Mouse (Mus musculus) heart, adult 11 months (tissue): ENCODE measurements at regions not wholly inside any gene's neighbourhood (a gene's known extent, or its start where the extent isn't known, plus 50 kb on each side); places are given as distances from the start of the nearest gene placed in this dataset.

Experiments used
- DNase-seq: peaks from one replicate; pipeline ENCODE4 v3.0.0; 2022

DNA sequence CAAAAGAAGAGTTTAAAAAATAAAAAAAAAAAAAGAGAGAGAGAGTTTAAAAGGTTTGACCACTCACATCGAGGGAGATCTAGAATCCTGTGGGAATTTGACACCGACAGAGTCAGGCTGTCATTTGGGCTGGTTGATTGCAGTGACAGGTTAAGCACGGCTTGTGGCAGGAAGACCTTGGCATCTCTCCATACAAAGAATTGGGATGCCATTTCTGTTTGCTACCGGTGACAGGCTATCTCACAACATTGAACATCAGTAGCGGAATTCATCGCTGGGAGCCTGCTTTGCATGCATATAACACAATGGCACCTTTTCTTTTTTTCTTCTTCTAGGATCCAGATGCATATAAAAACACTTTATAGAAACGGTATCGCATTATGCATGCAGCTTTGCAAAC lies 53.7 kb upstream of the Gm26657 start:
- DNase-seq: no peak

DNA sequence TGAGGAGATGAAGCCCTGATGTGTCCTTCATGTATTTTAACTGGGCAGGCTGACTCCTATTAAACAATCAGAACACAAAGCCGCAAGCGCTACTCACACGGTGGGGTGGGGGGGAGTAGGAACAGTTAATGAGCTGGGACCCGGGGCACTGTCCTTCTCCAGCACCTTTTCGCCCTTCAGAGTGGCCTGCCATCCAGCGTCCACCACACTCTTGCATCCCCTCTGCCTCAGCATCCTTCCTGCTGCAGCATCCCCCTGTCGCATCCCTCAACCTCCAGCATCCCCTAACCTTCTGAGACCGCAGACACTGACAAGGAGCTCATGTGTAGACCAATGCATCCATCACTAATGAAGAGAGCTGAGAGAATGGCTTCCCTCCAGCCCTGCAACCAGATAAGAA lies 54.2 kb upstream of the Gm26657 start:
- no peak for DNase-seq

DNA sequence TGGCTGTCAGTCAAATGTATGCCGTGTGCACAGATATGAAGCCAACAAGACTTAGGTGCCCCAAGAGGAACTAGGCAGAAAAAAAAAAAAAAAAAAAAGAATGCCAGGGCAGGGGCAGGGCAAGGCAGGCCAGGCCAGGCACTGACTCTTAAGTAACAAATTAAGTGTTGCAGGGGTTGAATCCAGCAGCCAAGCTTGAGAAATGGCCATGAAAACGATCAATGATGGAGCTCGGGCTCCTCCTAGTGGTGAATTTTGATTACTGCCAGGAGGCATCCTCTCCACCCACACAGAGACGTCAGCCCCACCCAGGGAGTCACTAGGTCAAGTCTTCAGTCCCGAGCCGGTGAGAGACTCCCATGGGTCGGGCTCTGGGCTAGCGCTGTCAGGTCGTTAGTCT lies 54.7 kb upstream of the Gm26657 start:
- DNase-seq: peak; percentile 97

DNA sequence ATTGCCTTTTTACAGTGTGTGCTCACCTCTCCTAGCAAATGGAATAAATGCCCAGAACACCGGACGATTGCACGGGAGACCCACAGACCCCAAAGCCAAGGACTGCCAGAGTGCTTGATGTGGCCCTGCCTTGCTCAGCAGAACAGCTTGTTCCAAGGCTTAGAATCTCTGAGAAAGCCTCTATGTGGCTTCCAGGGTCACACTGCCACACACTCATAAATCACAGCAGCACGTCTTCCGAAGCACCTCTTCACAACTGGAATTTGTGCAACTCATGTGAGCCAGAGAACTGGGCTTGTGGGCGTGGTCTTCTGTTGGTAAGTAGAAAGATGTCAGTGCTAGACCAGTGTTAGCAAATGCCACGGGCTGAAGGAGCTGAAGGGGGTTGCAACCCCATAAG lies 55.8 kb upstream of the Gm26657 start:
- DNase-seq: no peak

DNA sequence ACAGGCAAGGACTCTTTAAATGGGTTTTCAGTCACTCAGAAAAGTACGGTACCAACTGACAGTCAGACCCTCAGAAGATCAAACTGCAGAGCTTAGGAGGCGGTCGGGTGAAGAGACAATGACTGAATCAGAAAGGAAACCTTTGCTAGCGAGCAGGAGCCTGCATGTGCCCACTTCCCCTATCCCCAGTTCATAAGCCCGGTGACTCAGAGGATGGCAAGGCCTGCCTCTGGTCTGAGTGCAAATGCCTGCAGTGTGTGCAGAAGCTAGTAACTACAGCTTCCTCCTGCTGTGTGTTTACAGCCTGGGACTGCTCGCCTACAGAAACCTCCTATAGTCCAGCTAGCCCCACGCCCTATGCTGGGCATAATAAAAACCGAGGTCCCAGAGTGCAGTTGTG lies 58.7 kb upstream of the Gm26657 start:
- DNase-seq: no peak

DNA sequence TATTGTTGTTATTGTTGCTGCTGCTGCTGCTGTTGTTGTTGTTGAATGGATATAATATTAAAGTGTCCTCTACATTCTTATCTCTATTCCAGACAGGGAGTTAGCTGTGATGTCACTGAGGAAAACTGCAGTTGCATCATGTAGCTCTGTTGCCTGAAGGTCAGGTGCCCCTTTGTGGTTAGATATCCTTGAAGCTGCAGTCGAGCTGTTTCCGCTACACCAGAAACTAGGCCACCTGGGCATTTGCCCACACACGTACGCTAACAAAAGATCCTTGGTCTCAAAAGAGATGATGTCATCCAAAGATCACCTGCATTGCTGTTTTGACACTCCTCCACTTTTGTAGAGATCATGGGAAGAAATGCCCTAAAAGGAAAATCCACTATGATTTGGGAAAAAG lies 66.0 kb upstream of the Gm26657 start:
- DNase-seq: no peak

DNA sequence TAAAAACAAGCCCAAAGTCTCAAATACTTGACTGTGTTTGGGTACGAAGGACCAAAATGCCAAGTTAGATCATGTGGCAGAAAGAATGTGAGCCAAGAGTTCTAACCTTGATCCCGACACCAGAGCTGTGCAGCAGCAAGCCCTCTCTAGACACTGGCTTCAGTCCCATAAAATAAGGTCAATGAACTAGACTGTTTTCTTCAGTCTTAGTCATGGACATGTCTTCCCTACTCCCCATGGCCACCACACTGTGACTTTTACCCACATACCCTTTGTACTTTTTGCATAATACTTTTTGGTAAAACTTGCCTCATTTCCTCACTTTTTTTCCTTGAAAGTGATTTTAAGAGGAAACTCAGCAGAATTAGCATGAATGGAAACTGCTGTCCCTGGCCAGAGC lies 74.9 kb upstream of the Gm26657 start:
- DNase-seq: peak; percentile 30

DNA sequence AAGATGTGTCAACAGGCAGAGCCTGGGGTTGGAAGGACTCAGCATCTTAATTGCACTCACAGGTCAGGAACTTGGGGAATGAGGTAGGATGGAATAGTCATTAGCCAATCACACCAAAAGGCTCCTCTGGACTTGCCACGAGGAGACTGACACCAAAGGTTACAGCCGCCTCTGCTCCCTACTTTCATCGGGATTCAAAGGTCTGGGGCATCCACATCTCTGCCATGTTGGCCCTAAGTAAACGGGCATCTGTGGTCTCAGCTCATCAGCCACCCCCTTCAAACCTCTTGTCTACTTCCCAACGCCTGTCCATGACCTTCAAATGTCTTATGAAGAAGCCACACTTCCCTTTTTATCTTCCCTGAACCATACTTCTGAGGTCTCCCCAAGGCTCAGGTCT lies 78.1 kb upstream of the Gm26657 start:
- DNase-seq: peak; percentile 54

DNA sequence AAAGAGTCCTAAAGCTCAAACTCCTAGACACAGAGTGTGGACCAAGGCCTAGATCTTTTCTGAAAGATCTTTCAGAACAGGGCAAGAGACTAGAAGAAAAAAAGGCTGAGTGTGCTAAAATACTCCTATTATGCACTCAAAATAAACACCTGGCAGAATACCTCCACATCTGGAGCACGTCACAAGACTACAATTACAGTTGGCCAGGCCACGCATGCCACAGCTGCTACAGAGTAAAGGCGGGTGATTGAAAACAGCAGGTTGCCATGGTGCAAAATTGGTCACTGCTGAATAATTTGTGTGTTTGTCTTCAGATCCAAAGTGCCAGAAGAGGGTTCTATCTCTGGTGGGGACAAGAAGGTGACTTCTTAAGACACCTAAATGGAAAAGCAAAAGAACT lies 82.8 kb upstream of the Gm26657 start:
- no peak for DNase-seq

DNA sequence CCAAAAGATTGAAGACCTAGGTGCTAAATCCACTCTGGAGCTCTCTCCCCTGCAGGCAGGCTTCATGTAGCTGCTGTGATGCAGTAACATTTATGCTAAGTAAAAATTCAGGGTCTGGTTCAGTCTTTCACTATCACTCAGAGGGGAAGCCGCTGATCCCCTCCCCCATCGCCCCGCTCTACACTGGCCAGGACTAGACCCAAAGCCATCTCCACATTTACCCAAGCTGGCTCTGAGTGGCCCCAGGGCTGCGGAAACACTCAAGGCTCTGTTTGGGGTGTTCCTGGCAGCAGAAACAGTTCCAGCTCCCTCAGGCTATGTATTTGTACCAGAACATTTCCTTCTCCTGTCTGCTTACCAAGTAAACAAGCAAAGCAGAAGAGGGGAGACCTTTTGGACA lies 85.5 kb upstream of the Gm26657 start:
- peak; percentile 83 for DNase-seq

DNA sequence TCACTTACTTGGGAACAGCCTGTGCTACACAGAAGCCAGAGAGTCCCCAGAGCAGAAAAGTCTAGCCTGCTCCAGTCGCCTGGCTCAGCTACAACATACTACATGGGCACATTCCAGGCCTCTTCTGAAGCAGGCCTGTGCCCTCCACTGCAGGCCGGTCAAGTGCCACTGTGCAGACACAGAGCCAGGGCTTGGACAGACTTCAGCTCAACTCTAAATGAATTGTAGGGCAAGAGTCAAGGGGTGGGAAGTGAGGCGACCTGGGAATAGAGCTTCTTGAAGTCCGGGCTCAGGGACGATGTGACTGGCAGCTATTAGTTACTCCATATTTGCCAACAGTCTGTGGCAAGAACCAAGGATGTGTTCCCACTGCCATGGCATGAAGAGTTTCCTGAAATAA lies 87.1 kb upstream of the Gm26657 start:
- DNase-seq: peak; percentile 94

DNA sequence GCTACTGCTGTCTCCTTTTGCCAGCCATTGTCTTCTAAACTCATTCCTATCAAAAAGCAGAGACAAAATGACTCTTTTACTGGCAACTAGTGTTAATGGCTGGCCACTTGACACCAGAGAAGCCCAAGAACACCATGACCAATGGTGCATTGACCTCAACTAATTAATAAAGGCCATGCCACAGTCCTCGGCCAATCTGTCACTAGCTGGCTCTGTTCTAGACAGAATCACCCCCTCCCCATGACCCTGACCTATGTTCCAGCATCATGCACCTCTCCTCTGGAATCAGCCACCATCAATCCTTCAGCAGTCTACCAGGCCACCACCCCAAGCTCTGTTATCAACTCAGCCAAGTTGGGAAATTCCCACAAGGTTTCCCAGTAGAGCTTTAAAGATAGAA lies 90.1 kb upstream of the Gm26657 start:
- DNase-seq: peak; percentile 55

DNA sequence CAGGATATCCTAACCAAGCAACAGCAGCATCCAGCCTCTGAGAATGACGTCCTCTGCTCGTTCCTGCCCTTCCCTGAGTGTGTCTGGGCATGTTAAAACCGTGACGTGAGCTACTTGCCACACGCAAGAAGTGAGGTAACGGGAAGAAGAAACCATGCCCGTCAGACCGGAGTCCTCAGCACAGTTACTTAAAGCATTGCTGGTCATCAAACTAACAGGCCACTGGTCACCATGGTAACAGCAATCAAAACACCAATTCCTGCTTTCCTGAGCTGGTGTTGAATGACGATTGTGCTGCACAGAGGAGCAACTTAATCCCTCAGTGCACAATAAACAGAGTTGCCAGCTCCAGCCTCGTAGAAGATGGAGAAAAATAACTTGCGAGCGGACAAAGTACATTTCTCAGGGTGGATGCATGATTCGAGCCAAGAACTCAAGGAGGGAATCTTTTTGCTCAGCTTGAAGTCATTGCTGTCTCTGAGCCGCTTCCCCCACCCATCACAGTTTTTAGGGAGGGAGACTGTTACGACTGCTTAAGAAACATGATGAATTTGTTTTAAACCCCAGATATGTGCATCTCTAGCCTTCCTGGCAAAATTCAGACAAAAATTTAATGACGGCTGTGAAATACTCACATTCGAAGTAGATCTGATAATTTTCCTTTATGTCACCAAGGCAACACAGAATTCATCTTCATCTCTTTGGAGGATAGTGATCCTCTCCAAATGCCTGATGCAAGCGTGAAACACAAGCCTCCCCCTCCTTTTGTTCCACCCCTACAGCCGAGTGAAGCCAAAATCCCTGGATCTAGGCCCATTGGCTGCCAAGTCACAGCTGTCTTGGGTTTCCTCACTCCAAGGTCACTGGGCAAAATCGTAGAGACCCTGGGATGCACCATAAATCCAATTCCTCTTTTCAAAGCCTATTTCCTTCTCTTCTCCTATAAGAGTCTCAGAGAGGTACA lies 95.6 kb upstream of the Gm26657 start:
- DNase-seq: peak; percentile 91

DNA sequence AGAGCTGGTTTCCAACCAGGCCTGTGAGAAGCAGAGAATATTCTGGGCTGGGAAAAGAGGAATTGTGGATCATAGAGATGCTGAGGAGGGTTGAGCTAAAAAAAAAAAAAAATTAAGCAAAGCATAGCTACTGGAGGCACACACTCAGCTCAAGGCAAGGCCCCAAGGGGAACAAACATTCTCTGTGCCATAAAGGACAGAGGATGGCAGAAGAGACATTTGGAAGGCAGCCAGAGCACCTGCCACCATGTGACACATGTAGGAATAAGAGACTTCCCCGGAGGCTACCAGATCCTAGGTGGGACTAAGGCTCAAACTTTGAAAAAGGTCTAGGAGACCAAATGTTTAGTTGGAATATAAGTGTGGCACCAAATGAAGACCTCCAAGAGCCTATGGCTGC lies 96.4 kb upstream of the Gm26657 start:
- DNase-seq: peak; percentile 79

DNA sequence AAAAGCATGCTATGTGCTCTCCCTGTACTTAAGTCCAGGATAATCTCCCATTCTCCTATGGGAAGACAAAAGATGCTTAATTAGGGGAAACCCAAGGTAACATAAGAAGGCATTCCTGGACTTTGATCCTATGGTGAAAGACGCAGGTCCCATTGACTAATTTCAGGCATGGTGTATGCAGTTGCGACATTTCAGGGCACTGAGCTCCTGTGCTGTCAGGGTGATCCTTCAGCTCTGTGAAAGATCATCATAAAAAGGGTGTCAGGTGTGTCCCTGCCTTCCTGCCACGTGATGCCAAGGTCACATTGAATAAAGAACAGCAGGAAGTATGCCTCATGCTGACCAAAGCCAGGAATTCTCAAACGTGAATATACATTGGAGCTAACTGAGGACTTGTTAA lies 100.2 kb upstream of the Gm26657 start:
- peak; percentile 64 for DNase-seq

DNA sequence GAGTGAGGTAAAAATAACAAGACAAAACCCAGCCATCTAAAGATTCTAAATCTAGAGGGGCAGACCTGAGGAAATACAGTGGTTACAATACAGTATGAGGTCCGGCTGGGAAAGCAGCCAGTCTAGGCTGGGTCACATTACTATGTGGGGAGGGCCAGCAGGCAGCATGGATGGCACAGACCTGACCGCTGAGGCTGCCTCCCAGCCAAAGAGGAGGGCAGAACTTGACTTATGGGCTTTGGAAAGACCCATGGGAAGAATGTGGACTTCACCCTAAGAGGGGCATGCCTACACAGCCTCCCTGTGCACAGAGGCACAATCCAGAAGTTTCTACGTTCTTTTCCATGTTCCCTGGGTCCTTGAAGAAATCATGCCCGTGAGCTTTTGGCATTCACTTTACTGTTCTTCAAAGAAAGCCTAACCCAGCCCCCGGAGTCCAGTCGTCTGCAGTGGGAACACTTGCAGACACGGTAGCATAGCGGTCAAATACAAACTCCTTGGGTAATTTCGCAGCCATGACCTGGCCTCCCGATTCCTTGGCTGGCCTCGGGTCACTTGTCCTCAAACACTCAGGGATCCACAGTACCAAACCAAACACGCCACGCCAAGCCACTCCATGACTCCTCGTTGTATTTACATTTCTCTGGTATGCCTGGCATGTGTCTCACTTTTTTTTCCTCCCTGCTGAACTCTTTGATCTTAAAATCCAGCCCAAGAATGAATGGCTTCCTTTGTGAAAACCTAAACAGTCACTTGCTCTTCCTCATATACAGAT lies 101.0 kb upstream of the Gm26657 start:
- peak; percentile 84 for DNase-seq

DNA sequence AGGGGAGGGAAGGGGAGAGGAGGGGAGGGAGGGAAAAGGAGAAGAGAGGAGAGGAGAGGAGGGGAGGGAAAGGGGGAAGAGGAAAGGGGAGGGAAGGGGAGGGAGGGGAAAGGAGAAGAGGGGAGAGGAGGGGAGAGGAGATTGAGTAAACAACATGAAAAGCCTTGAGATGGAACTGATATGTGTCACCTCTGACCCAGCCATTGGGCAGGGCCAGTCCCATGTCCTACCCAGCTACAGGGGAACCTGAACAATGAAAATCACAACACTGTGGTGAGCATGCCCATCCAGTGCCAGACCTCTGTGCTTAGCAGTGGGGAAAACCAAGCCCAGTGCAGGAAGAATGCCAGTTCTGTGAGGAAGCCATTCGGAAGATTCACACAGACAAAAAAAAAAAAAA lies 103.6 kb upstream of the Gm26657 start:
- peak; percentile 57 for DNase-seq

DNA sequence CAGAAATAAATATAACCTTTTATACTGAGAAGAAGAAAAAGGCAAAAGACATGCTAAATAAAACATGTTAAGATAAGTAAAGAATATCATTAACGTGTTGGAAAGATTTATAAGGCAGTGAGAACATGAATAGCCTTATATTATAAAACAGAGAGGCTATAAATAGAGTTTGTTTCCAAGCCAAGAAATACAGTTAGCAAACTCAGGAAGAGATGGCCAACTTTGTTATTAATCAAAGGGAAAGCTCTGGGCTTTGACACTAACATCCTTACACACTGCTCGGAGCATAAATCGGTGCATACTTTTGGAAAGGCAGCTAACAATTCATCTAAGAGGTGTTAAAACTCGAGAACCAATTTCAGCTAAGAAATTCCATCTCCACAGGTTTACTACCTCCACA lies 106.3 kb upstream of the Gm26657 start:
- no peak for DNase-seq

DNA sequence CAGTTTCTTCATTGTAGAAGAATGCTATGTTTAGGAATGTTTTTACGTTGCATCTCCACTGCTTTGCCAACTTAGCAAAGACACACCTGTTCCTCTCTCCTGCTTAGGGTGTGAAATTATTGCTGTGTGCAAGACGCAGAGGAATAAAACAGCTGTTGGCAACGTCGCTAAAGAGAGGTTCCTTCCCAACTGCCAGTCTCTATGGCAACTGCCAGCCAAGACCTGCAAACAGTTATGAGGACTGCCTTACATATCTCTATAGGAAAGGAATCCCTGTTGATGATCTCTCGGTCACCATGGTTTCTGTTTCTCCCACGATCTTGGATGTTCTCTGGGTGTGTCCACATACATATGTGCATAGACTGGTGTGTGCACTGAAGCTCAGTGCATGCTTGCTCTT lies 109.6 kb upstream of the Gm26657 start:
- DNase-seq: peak; percentile 67

DNA sequence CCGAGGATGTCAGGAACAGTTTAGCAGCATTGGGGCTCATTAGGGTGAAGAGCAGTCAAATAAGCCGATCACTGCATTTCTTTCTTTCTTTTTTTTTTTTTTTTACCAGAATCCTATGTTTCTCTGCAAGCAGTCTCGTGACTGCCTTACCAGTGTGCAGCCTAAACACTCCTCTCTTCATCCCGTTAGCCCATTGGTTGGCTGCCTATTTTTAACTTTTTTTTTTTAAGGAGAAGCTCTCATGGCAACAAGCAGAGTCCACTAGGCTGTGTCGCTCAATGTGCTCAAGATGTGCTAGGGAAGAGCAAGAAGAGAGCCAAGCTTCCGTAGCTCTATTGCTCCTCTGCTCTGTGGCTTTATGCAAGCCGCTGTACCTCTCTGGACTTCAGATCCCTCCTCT lies 112.7 kb upstream of the Gm26657 start:
- peak; percentile 14 for DNase-seq

DNA sequence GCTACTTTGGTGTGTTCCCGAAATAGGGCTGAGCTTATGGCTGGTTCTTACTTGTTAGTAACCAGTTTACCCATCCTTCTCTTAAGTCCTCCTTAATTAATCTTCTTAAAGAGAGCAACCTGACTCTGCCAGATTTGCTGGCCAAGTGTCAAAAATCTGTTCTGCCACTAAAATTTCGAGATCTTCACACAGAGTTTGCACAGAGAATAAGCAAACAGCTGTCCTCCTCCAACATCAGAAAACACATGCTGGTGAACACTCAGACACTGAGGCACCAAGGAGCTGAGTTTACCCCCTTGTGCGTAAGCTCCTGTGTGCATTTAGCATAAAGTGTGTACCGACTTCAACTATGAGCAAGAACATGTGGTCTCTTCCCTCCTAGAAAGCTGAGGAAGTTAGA lies 118.1 kb upstream of the Gm26657 start:
- DNase-seq: peak; percentile 15

DNA sequence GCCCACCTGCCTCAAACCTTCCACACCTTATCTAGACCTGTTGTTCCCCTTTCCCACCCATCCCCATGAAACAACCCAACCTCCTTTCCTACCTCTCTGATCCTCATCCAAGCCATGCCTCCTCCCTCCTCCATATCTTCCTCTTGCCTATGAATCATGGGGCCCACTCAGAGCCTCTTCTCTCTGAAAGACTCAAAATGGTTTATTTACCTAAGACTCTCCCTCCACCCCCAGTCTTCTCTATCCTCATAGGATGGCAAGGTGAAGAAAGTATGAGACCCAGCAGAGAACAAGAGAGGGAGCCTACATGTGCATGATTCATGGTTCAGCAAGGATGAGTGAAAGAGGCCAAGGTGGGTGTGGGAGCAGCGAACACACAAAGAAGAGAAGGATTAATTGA lies 118.5 kb upstream of the Gm26657 start:
- DNase-seq: peak; percentile 60

DNA sequence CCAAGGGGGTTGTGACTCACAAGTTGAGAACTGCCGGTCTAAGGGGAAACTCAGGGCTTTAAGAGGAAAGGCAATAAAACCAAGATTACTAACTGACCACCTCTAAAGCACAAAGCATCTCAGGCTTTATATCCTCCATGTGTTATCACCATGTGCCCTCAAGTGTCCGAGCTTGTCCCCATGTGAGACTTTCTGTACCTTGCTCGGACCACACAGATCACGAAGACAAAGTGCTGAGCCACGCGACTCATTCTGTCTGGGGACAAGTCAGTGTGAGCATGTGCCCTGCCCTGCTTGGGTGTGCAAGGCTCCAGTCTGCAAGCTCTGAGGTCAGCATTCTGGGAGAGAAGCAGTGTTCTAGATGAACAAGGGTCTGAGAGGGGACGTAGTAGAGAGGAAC lies 119.2 kb upstream of the Gm26657 start:
- peak; percentile 28 for DNase-seq

DNA sequence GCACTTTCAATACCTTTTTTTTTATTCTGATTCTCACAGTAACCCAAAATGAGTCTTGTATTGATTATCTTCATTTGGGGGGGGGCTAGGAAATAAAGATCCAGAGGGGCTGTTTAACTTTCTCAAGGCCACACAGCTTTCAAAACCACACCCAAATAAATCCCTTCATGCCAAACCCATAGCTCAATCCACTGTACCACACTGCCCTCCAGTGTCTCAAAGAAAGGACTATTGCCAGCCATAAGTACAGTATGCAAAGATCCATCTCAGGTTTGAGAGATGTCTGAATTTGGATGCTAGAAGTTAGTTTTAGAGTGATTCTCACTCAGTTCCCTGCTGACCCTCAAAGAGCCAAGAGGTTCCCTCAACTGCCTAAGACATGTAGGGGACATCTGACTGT lies 120.1 kb upstream of the Gm26657 start:
- DNase-seq: peak; percentile 43
